Mouse (Mus musculus) CH12.LX (cell line): ENCODE measurements at regions not wholly inside any gene's neighbourhood (a gene's known extent, or its start where the extent isn't known, plus 50 kb on each side); places are given as distances from the start of the nearest gene placed in this dataset.

ENCODE experiments used
- MEF2A ChIP-seq: IDR thresholded peaks from 2 replicates; pipeline ENCODE4 v1.6.1; 2014; ENCODE audit warnings: low read depth, mild to moderate bottlenecking, inconsistent platforms, low read length, improper control_type of control experiment, borderline replicate concordance
- RCOR1 ChIP-seq: conservative IDR thresholded peaks from 2 replicates; pipeline ENCODE4 v1.6.1; 2012; ENCODE audit warnings: low read depth, mild to moderate bottlenecking, inconsistent platforms, low read length, improper control_type of control experiment

GRCm38 (mm10) chr11:7289242-7289938 is 75.7 kb upstream of the Igfbp3 start:
- TF ChIP-seq MEF2A (no peak), RCOR1 (no peak)
